Mouse (Mus musculus) layer of hippocampus, postnatal 14 days (tissue): Measurements from ENCODE around the gene Ninj2. TPM values are rescaled to one million over a fixed set of nuclear protein-coding genes. Genes with fewer than 3 reads are reported as not detected.

Experiments used
- DNase-seq, 2 experiments: peaks; one replicate each; pipeline ENCODE4 v3.0.0; 2021 to 2022; ENCODE audit warnings: low spot score in 2 of 2, mixed read lengths in 1 of 2
- total RNA-seq, 2 experiments: library from RNA; stranded (reverse); gene quantifications; 2 replicates each; pipeline ENCODE4 v1.2.3; 2021

Gene Ninj2
- total RNA-seq, 2 experiments from 2014 or later = 0.69 to 0.81 TPM

DNA sequence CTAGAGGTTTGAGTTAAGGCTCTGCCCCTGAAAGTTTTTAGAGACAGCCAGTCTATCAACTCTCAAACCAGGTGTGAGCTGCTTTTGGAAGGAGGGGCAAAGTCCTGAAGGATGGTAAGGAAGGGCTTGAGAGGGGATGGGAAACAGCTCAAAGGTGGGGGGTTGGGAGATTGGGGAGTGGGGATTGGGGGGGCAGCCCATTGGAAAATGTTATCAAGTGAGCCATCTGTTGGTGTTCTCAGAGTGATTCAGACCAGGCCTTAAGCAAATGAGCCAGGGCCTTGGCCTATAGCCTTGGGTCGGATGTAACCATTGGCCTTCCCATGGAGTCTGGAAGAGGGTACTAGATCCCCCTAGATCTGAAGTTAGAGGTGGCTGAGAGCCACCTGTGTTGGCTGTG, 100.6 kb downstream of the Ninj2 start:
- DNase-seq = no peak

DNA sequence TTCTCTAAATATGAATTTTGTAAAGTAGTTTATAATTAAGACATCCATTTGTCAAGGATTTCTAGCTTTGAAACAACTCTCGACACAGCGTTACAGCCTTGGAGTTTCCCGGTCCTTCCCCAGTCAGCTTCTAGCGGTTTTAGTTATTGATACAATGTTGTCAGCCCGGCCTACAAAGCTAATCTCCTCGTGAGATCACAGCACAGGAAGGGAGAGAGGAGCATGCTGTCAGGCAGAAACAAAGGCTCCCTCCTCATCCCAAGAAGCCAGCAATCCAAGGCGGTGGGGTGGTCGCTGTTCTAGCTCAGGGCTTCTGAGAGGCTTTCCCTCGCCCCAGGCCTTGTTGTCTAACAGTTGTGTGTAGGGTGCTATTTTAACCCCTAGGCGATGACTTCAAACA, 101.2 kb downstream of the Ninj2 start:
- no peak for DNase-seq

DNA sequence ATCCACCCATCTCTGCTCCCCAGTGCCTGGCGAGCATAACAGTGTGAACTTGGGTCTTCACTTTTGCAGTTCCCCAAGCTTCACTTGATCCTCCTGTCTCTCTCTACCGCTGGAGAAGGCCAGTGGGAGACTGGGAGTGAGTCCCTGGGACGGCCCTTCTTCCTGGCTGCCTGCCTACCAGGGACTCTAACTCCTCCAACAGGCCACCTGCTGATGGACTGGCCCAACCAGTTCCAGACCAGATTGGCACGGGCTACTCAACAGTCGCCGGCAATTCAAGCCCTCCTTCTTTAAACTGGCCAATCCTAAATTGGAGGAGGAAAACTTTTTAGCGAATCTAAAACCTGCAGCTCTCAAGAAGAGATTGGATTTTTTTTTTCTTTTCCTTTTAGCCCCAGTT, 101.8 kb downstream of the Ninj2 start:
- DNase-seq = no peak

DNA sequence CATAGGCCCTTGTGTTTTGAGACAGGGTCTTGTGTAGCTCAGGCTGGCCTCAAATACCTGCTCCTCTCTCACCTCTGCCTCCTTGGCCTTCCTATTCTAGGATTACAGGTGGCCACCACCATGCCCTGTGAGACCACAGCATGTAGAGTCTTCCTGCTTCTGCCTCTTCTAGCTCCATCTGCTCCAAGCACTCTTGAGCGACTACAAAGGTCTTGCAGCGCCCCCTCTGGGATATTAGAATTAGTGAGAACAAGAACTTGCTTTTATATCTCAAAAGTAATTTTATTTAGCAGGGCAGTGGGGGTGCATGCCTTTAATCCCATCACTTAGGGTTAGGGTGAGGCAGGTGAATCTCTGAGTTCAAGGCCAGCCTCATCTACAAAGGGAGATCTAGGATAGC, 103.7 kb downstream of the Ninj2 start:
- DNase-seq = no peak

DNA sequence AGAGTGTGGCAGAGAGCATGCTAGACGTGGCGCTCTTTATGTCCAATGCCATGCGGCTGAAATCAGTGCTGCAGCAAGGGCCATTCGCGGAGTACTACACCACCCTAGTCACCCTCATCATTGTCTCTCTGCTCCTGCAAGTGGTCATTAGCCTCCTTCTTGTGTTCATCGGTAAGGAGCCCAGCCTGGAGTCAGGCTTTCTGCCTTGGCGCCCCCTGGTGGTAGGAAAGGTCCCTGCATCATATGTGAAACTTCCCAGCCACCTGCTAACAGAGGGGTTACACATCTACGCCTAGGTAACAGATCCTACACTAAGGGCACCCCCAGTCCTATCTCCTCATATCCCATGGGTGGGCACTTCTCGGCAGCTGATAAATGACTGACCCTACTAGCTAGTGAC, 104.8 kb downstream of the Ninj2 start:
- peak; percentile 55 to 75 for DNase-seq

DNA sequence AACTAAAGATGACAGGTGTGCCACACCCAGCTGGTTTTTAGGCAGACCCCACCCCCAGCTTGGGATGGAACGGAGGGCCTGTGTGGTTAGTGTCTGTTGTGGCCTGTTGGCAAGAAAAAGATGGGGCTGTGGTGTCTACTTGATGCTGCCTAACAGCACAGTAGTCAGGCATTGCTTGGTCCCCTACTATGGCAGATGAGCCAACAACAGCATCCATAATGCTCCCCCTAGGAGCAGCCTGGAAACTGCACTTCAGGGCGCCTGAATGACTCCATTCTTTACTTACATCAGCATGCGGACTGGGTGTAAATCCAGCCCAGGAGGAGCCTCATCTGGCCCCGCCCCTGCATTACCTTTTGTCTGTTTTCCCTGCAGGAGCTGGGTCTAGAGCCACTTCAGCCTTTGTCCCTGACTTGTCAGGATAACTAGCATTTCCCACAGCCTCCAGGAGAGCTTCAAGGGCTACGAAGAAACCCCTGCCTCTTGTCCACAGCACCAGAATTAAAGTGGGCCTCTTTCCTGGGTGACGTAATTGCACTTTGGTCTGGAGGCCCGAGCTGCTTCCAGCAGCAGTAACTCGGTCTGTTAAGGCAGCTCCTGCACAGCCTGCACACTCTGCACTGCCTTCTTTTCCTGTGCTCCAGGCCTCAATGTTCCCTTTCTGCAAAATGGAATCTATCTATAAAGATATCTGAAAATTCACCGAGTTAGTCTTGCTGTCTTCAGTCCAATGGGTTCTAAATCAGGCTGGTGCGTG, 106.7 kb downstream of the Ninj2 start:
- no peak for DNase-seq

DNA sequence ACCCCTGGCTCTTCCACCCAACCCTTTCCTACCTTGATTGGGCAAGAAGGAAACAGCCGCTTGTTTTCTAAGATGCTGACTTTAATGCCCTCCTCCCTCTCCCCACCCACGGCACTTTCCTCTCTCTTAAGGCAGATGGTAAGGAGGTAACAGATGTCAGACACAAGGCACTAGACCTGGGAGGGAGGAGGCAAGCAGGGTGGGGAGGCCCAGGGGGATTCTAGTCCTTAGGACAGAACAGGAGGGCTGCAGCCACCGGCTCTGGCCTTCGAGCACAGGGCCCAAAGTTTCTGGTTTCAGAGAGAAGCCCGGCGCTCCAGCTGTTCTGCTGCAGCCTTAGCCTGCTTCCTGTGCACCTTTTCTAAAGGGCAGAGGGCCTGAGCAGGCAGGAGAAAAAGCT, 108.8 kb downstream of the Ninj2 start:
- DNase-seq = no peak

DNA sequence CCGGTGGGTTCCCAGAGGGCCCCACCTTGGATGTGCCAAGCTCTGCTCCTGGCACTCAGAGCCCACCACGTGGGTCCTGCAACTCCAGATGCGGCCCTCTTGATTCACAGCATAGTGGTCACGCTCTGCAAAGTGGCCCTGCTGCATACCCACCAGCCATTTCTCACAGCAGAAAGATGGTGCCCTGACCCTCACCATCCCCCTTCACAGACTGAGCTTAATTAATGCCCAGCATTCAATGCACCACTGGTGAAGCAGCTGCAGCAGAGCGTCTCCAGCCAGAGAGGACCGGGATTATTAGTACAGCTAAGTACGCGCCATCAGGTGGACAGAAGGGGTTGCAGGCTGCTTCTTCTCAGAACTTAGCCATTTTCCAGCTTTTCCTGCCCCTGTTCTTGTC, 109.3 kb downstream of the Ninj2 start:
- DNase-seq = no peak

DNA sequence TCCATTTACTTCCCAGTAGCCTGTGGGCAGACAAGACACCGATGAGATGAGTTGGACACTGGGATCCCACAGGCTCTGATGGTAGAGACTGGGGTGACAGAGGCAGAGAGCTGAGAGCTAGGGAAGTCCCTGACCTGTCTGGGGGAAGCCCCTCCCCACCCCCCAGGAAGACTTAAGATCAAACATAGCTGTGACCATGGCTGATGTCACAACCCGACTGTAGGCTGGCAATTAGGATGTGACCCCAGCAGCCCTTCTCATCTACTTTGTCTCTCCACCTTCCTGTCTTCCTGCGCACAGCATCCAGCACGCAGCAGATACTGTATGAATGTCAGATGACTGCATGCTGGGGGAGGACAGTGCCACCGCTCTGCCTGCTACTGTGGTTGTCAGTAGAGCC, 113.4 kb downstream of the Ninj2 start:
- no peak for DNase-seq

DNA sequence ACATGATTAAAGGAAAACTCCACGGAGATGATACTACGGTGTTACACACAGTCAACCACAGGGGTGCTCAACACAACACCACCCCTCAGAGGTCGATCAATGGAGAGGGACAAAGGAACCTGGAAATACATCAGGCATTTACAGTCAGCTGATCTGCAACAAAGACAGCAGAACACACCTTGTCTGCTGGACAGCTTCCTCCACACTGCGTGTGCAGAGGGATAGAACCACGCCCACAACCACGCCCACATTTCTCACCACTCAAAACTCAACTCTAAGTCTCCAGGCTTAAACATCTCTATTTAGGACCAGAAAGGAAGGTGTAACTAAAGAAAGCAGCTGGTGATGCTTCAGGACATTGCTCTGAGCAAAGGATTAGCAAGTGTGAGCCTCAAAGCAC, 118.4 kb downstream of the Ninj2 start:
- no peak for DNase-seq

DNA sequence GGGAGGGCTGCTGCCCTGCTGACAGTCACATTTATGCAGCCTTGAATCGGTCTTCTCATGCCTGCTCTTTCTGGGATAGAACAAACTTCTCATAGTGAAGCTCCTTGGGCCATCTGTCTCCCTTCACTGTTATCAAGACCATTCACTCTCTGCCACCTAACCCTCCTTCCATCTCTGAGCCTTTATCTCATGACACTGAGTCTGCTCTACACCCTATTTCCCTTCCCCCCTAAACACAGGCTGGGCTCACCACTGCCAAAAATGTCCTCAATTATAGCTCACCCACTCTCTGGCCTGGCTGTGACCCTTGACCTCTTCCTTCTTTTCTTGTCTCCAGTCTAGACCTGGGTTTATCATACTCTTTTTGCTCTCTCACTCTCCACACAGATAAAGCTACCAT, 123.6 kb downstream of the Ninj2 start:
- no peak for DNase-seq

DNA sequence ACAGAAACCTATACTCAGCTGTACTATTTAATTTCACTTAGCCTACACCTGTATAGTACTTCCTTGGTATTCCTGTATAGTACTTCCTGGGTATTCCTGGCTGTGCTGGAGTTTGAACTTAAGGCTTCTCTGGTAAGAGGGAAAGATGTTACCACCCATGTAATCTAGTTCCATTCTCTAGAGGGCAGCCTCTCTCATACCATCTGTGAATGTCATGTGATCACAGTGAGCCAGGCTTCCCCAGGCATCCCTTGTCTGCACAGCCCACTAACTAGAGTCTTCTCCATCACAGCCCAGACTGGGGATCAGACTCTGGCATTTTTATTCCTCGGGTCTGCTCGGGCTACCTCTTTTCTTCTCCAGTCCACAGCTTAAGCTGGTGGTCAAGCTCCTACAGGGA, 126.1 kb downstream of the Ninj2 start:
- no peak for DNase-seq

DNA sequence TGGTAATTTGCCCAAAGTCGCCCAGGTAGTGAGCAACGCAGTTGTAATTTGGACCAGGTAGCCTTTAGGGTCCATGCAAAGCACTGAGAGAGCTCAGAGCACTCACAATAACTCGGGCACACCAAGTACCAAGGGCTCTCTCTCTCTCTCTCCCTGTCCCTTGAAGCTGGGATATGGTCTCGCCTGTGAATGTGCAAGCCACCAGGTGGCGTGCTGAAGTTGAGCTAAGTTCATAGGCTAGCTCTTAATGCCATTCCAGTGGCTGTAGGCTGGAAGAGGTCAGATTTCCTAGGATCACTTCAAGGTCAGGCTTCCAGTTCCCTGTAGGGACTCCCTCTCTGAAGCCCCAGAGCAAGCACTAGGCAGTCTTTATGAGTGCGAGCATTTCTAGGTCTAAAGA, 129.5 kb downstream of the Ninj2 start:
- peak; percentile 19 to 37 for DNase-seq

DNA sequence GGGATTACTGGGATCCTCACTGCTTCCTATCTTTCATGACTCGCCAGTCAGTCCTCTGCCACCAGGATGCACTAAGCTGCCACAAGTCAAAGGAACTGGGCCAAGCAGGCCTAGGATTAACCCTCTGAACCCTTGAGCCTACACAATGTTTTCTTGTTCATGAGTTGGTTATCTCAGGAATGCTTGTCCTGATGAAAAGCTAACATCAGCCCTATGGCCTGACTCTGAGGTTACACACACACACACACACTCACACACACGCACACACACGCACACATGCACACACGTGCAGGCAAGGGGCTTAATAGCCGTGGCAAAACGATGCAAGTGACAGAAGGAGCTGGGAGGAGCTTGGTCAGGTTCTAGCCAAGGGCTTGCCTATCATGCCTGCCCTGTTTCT, 132.2 kb downstream of the Ninj2 start:
- no peak for DNase-seq

DNA sequence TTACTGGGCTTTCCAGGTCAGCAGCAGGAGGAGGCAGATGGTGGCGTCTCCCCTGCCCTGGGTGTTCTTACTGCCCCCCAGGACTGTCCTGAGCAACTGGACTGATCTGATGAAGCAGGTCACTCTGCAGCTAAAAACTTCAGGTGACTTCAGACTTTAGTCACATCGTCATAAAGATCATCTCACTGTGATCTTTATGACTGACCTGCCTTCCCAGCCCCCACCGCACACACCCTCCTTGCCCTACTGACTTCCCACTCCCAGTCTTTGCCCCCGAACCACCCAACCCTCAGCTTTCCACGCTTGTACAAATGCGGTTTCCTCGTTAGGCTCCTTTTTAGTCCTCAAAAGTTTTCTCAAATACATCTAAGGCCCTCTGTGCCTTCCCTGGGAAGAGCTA, 133.9 kb downstream of the Ninj2 start:
- DNase-seq = no peak

DNA sequence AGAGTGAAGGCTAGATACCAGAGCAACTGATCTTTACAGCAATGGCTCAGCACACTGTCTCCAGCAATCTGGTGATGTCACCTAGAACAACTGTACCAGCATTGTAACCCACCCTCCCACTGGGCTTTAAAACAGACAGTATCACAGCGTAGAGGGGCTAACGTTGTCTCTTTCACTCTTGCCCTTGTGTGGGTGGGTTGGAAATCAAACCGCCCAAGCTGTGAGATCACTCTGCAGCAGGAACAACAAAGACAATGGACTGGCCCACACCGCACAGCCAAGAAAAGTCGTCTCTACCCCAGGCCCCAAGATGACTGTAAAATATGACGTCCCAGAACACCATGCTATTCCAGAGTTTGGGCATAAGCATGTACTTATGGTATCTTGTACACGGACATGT, 136.7 kb downstream of the Ninj2 start:
- no peak for DNase-seq

DNA sequence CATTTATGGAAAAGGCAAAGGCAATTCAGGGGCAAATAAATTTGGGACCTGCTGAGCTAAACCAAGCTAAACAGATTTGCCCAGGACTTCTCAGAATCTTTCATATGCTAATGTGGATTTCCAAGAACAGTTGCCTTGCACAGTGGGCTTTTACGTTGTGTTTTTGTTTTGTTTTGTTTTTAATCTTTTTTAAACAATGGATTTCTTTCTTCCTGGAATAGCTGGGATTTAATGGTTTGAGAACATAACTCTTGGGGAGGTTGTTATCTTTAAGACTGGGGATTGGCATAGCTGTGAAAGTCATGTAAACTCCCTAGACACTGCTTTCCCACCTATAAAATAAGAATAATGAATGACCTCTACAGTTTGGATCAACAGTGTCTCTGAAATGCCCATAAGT, 137.3 kb downstream of the Ninj2 start:
- no peak for DNase-seq

DNA sequence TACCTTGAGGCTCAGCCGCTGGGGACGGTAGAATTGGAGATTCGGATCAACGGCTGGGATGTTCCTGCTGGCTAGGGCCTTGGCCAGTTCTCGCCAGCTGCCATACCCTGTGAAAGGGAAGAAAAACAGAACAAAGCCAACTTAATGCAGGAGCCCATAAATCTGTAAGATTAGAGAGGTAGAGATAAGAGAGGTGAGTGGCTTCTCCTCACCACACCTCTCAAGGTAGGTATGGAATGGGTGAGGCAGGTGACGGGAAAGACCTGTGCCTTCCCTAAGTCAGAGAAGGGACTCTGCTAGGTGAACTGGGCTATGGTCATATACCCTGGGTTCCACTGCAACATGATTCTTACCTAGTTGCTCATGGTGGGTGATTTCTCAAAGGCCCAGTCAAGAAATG, 139.7 kb downstream of the Ninj2 start:
- DNase-seq = no peak

DNA sequence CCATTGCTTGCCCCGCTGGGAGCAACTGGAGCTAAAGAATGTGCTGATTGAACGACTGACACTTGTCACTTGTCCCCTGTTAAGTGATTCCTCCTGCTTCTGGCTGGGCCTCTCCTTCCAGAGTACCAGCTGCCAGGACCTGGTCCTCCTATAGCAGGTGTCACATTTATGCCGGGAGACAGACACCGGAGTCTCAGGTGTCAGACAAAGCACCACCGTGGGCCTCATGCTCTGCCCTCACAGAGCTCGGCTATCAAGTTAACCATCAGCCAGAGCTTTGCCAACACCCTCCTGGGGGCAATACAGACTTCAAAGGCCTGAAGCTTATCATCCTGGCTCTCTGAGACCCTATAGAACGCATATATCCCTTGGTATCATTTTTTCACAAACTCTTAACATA, 142.7 kb downstream of the Ninj2 start:
- DNase-seq = no peak

DNA sequence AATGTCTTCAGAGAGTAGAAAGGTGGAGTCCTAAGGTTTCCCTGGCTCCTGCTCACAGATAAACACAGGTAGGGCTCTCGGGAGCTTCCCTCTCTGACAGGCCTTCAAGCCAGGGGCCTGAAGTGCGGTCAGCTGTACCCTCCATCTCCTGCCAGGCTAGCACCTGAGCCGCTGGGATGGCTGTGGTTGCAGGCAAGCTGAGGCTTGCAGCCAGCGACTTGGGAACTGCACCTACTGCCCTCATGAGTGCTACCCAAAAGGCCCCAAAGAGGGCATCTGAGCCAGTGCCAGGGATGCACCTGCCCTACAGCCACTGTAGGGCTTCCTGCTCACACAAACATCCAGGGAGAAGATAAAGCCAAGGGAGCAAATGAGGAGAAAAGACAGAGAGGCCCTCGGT, 147.3 kb downstream of the Ninj2 start:
- no peak for DNase-seq

DNA sequence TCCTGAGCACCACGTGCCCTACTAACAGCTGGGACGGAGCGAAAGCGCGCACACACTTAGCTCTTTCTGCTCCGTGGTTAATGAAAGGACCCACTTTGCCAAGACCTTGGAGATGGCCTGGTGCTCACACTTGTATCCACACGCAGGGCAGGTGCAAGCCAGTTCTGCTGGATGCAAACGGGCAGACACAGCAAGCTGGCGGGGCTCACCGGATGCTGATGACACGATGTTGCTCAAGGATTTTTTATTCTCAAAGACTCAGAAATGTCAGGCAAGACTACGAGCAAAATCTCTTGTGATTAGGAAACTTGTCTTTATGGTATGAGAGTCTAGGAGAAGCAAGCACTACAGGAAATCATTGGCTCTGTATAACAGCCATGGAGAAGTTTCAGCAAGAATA, 148.3 kb downstream of the Ninj2 start:
- DNase-seq = no peak

DNA sequence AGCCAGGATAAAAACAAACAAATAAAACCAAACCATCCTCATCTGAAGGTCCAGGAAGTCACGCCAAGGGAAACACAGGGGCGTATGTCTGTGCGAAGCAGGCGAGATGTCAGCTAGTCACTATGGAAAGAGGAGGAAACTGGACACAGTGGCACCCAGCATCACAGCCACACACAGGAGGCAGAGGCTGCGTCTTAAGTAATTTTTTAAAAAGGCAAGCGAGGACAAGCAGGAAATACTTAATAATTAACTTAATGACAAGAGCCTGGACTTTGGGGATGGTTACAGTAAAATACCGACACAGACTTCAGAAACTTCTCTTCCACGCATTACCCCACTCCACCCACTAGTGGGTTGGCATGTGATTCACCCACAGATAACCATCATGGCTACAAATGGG, 149.4 kb downstream of the Ninj2 start:
- DNase-seq = no peak

DNA sequence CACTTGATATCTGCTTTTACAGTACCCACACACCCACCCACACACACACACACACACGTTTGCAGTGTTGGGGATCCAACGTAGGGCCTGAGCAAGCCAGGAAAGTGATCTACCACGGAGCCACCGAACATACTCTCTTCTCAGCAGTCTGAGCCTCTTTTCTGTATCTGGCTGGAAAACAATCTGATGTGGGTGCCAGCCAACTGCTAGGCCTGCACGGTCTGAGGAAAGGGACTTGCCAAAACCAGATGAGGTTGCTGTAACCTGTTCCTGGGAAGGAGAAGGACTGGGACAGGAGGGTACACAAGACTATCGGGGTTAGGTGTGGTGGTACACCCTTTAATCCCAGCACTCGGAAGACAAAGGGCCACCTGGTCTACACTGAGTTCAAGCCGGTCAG, 150.1 kb downstream of the Ninj2 start:
- no peak for DNase-seq

DNA sequence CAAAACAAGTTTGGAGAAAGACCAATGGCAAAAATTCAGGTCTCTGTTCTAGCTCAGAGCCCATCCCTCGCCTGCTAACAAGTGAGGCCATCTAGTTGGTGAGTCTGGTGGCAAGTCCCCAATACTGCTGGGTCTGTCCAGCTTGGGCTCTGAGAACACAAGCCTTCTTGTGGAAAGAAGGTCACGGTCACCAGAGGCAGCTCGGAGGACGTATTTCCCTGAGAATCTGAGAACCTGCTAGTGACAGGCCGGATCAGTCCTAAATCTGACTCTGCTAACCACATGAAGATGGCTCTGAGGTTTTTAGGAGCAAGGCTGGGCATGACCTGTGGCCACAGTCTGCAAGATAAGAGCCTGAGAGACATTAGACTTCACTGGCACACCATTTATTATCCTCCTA, 153.5 kb downstream of the Ninj2 start:
- DNase-seq = no peak
